Comparison of ENCODE assay signal across 15 mouse cellular contexts in the genomic region with DNA sequence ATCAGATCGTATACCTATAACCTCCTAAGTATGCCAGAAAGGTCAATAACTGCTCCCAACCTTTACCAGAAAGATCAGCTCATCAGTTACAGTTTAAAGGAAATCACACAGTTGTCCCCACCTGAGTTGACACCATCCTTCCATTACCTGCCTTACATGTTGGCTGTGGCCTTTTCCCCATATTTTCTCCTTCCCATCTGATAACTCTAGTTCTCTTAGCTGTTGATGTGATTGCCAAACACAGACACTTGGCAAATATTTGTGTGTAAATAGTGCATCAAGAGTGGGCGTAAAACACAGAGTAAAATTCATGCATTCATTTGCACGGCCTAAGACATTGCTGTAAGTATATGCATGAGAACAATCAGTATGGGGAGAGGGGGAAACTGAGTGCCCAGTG.
"Had no signal": no experiment of that assay in that cellular context is flagged by ENCODE, and none has a peak within 500 bp of the region (broad histone marks: within the 10 kb centered on the region; RNA-seq: fewer than 3 reads in every experiment).

No protein-coding gene starts in this region.

- H3K36me3 ChIP-seq: neural tube, embryonic 13.5 days; neural tube, embryonic 15.5 days; stomach, embryonic 15.5 days had no signal

- H3K4me3 ChIP-seq: neural tube, embryonic 13.5 days; neural tube, embryonic 15.5 days; stomach, embryonic 15.5 days had no signal

- H3K4me2 ChIP-seq: neural tube, embryonic 13.5 days; neural tube, embryonic 15.5 days; stomach, embryonic 15.5 days had no signal

- H3K27me3 ChIP-seq: neural tube, embryonic 13.5 days; neural tube, embryonic 15.5 days; stomach, embryonic 15.5 days had no signal

- H3K27ac ChIP-seq: neural tube, embryonic 13.5 days; neural tube, embryonic 15.5 days; stomach, embryonic 15.5 days had no signal

- H3K9ac ChIP-seq: neural tube, embryonic 15.5 days; stomach, embryonic 15.5 days had no signal

- H3K9me3 ChIP-seq: neural tube, embryonic 13.5 days; neural tube, embryonic 15.5 days; stomach, embryonic 15.5 days had no signal

- DNase-seq: retina, postnatal 1 day; right cerebral cortex, adult 18-20 months; right cerebral cortex, postnatal 14 days; right cerebral cortex, postnatal 25 days; right cerebral cortex, postnatal 4 days; spleen, adult 18-20 months; thymus, adult 18-20 months; thymus, adult 2 months; thymus, postnatal 14 days; thymus, postnatal 25 days; thymus, postnatal 36 days; thymus, postnatal 4 days had no signal
